Mouse (Mus musculus) yolk sac, embryonic 10.5 days (tissue): ENCODE measurements around the gene Chn2.

ENCODE experiments used
- DNase-seq: peaks from one replicate; pipeline ENCODE4 v3.0.0-alpha.2; 2017; ENCODE audit warnings: low spot score

Chn2 gene

DNA sequence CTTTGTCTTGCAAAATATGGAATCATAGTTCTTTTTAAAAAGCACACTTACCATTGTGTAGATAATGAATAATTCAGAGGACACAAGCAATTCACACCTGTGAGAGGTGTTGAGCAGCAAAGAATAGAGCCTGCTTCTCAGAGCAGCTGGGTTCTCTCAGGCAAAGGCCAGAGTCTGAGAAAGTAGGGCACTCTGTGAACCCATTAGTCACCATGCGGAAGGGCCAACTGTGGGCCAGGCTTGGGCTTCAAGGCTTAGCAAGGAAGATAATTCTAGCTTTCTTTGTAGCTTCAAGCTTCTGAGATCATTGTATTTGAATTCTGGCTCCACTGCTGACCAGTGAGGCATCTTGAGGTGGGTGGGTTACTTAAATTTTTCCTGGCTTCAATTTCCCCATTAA lies 2.8 kb downstream of the Chn2 start:
- DNase-seq = no peak

GRCm38 (mm10) chr6:54043536-54043935 lies 4.2 kb downstream of the Chn2 start:
- no peak for DNase-seq

GRCm38 (mm10) chr6:54045748-54046721 lies 6.7 kb downstream of the Chn2 start:
- no peak for DNase-seq

DNA sequence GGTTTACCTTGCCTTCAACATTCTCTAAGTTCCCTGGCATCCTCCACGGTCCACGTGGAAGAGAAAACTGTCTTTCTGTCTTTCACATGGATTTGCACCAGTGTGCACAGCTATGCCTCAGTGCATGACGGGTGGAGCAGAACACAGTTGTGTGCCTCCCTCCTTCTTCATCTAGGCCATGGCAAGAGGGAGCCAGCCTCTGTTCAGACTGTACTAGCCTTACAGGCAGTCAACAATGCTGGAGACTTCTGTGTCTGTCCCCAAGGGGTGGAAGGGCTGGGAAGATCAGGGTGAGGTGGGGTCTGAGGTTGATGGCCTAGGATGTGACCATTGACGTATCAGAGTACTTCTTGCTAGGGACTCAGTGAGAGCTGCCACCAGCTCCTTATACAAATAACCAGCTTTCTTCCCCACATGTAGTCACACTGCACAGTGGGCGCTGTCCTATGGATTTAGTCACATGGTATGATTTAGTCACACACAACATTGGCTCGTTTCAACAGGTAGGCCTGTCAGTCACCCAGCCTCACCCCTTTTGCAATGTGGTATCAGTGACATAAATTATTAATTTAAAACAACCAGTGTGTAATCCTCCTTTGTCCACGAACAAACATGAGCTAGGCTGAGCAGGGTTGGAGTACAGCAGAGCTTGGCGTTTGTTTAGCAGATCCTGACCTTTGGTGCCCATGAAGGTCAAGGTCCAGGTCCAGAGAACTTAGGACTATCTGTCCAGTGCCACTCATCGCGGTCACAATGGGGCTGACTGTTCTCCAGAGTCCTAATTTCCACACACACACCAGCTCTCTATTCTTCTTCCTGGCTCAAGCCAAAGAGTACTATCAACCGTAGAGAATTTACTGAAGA lies 7.8 kb downstream of the Chn2 start:
- DNase-seq = no peak

DNA sequence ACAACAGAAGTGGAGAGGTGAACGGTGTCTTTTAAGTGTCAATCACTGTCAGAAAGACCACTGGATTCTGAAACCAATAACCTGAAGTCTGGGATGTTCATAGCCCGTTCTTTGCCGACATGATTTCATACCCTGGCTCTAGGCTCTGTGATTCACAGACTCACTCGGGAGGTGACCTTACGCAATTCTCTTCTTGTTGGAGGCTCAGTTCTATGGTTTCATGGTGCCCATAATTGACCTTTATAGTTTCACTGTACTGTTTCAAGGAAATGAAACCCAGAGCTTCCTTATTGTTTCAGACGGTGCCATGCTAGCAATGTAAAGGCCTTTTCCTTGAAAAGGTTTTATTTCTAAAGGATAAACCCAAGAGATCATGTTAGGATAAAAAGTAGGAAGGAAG lies 9.4 kb downstream of the Chn2 start:
- no peak for DNase-seq

- DNase-seq = no peak
Observed at GRCm38 (mm10) chr6:54051173-54051572, 11.8 kb downstream of the Chn2 start.

DNA sequence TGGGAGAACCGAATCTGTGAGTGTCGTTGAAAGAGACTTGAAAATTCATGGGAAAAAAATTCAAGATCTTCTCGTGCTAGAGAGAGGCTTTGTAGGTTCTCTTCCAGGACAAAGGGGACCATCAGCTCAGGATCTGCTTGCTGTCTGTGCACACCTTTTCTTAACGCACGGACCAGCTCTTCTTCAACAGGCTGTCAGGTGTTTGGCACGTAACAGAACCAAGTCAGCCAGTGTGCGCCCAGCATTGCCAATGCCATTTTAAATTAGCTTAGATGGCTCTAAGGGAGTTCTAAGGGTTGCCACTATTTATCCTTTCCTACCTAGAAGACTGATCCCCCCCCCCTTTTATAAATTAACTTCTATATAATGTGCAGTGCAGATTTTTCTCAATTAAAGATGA lies 12.8 kb downstream of the Chn2 start:
- DNase-seq = no peak

GRCm38 (mm10) chr6:54052666-54053065 lies 13.3 kb downstream of the Chn2 start:
- DNase-seq = no peak

GRCm38 (mm10) chr6:54053316-54053715 lies 14.0 kb downstream of the Chn2 start:
- DNase-seq = no peak

DNA sequence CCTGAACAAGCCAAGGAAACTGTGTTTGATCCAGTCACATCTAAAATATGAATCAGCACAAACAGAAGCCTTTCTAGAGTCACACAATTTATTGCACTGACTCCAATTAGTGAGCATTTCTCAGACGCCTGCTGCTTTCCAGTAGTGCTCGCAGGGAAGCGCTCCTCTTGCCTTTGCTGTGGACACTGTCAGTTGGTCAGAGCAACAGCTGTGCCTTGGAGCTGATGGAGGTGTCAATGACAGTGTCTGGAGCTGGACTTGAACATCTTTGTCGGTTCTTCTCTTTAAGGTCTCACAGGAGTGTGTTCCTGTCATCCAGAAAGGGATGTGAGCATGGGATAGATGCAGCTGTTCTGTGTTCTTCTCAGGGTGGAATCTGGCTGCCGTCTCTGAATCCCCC lies 16.0 kb downstream of the Chn2 start:
- no peak for DNase-seq

DNA sequence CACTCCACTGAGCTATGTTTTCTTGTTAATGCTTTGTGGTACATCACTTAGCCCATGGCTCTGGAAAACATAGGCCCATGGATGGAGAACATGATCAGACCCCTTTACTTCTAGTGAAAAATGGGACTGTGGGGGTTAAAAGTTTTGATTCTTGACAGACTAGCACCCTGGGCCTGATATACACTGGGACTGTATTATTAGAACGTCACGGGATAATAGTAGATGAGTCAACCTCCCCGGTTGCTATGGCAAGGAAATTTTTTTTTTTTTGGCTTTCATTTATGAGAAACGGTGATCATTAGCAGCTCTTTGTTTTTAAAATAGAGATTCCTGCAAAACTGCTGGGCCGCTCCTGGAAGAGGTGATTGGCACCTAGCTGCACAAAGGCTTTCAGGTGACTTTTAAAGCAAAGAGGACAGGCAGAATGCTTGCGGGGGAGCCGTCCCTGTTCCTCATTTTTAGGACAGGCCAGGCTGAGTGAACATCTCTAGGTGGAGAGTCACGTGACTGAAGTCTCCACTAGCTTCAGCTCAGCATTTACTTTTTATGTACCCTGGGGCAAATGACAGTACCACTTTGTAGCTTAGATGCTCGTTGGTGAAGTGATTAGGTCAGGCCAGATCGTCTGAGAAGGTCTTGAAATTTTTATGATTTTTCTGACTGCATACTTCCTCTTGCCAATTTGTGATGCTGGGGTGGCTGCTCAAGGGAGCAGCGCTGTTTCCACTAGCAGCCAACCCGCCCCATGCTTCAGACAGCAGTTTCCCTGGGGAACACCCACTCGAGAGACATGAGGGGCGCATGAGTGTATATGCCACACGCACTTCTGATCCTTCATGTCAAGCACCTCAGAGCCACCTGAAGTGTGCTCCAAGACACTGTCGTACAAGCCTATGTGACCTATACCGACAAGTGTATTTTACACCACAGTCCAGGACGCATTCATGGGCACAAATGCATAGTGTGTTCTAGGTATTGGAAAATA lies 17.5 kb downstream of the Chn2 start:
- DNase-seq = no peak

- no peak for DNase-seq
Observed at GRCm38 (mm10) chr6:54057661-54058060, 18.3 kb downstream of the Chn2 start.

DNA sequence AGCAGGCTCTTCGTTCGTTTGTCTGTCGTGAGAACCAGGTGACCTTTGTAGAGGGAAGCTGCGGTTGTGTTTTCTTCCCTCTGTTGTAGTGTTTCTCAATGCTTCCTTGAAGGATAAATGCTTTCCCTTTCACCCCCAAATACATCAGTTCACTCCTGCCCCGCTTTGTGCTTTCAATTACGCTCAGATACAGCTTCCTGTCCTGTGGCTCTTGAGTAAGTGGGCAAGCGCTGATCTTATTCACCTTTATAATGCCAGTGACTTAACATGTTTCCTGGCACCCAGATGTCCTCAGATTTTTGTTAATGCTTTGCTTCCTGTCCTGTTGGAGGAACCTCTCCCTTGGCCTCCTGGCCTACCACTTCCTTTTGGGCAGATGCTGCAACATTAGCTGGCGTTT lies 19.5 kb downstream of the Chn2 start:
- no peak for DNase-seq

DNA sequence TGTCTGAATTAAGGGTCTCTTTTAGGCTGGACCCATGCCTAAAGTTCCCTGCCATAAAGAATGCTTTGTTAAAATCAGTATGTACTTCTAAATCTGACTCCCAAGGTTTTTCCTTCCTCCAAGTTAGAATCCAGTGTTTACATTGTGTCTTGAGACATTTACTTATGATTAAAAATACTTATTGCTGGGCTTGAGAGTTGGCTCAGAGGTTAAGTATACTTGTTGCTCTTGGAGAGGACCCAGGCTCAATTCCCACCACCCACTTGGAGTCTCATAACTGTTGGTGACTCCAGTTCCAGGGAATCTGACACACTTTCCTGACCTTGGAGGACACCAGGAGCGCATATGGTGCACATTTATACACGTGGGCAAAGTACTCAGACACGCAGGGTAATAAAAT lies 20.9 kb downstream of the Chn2 start:
- no peak for DNase-seq

- no peak for DNase-seq
Observed at GRCm38 (mm10) chr6:54061375-54061774, 22.0 kb downstream of the Chn2 start.

DNA sequence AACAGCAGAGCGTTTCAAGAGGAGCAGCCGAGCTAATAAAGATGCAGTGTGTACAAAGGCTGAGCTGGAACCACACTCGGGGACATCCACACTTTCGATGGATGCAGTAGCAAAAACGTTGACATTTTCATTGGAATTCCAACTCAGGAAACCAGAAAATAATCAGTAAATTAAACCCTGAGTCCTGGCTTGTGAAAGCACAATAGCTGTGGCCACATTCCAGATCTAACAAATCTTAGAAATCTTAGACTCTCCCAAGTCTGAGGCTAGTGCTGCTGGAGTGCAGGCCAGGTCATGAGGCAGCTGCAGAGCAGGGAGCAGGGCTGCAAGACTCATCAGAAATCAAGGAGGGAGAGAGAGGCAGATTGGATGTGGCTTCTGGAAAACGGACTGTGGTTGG lies 24.5 kb downstream of the Chn2 start:
- DNase-seq = no peak

DNA sequence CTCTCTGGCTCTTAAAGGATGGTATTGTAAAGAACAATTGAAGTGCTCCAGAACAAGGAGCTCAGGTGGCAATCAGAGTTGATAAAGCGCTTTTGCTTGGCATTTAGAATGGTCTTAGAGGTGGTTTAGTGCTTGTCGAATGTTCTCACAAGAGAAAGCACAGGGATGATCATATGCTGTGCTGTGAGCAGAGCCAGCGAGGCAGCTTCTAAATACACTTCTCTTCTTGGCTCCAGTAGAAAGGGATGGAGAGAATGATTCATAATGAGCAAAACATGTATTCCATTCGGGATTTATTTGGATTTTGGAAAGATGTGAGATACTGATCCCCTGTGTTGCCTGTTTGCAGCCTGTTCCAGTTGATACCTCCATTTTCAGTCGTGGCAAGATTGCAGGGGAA lies 28.0 kb downstream of the Chn2 start:
- DNase-seq = no peak

GRCm38 (mm10) chr6:54068882-54069281 lies 29.5 kb downstream of the Chn2 start:
- DNase-seq = no peak

DNA sequence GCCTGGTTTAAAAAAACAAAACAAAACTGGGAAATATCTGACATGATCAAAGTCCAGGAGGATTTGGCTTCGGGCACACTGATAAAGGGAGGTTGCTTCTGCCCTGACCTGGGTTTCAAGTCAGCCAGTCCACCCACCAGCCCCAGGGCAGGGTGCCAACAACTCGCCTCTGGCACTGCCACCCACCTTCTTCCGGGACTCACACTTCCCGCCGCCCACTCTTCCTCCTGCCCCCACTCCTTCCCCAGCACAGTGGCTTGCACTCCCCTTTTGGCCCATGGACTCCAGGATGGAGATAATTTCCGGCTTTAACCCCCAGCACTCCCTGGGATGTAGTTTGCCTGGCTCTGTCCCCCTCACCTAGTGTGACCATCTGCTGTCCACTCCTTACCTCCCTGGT lies 31.4 kb downstream of the Chn2 start:
- DNase-seq = no peak

DNA sequence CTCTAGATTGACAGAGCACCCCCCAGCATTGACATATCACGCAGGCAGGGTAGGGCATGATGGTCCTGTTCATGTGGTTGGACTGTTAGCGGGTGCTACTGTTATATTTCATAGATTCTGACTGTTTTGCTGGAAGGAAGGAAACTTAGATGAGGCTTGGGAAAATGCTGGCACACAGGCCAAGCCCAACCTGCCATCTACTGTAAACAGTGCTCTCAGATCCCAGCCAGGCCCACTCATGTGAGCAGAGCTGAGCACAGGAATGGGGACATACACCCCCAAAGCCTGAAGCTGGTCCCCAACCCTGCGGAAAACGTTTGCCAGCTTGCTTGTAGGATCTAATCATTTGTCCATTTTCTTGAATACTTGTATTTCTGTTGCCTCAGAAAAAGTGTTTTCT lies 32.1 kb downstream of the Chn2 start:
- DNase-seq = no peak

- DNase-seq = no peak
Observed at GRCm38 (mm10) chr6:54074454-54074853, 35.1 kb downstream of the Chn2 start.

- DNase-seq = no peak
Observed at GRCm38 (mm10) chr6:54075419-54075818, 36.1 kb downstream of the Chn2 start.
